Mouse (Mus musculus) erythroblast, adult 5-6 weeks (primary cell): ENCODE measurements at regions not wholly inside any gene's neighbourhood (a gene's known extent, or its start where the extent isn't known, plus 50 kb on each side); places are given as distances from the start of the nearest gene placed in this dataset.
A peak's percentile ranks its signal among the peaks of the same experiment; 100 is the strongest.

Source experiments
- ATAC-seq: replicated peaks from 2 replicates; pipeline ENCODE4 v1.8.0; 2016; ENCODE audit warnings: moderate number of reproducible peaks, mild to moderate bottlenecking, moderate TSS enrichment, inconsistent platforms; ENCODE audit not compliant: poor library complexity, low FRiP score, severe bottlenecking

GRCm38 (mm10) chr17:84002327-84002726 is 154.6 kb upstream of the Haao start:
- ATAC-seq, result no peak

GRCm38 (mm10) chr17:84000115-84000514 is 152.4 kb upstream of the Haao start:
- ATAC-seq, result no peak

GRCm38 (mm10) chr17:83998972-83999545 is 151.3 kb upstream of the Haao start:
- no peak for ATAC-seq

DNA sequence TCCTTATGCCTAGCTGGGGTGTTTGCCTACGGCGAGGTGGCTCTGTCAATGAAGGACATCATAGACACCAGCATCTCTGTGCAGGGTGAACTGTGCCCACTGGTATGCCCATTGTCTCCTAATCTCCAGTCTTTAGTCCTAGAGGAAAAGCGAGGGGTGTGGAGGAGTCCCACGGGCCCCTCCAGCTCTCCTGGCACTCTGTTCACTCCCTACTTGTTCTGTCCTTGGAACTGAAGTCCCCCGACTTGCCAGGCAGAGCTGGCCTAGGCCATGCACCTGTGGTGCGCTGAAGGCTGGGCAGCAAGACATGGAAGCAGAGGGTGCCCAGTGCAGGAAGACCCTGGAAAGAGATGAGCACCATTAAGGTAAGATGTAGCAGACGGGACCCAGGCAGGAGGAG is 150.6 kb upstream of the Haao start:
- no peak for ATAC-seq

GRCm38 (mm10) chr17:83997778-83998177 is 150.0 kb upstream of the Haao start:
- peak; percentile 47 for ATAC-seq

GRCm38 (mm10) chr17:83993028-83993427 is 145.3 kb upstream of the Haao start:
- no peak for ATAC-seq

GRCm38 (mm10) chr17:83990421-83991365 is 142.9 kb upstream of the Haao start:
- ATAC-seq, result no peak

GRCm38 (mm10) chr17:83988897-83989296 is 141.1 kb upstream of the Haao start:
- no peak for ATAC-seq

DNA sequence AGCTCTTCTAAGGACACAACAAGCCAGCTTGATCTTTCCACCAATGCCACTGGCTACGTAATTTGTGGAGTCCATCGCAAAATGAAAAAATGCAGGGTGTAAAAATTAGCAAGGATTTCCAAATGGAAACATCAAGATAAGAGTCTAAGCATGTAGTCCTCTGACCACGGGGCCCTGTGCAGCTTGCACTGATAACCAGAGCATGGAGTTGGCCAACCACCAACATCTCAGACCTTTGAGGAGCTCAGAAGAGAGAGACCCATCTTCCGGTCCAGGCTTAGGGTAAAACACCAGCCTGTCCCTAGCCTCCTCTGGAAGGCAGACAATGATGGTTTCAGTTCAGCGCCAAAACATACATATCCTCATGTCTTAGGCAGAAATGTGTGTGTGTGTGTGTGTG is 140.4 kb upstream of the Haao start:
- ATAC-seq, result no peak

DNA sequence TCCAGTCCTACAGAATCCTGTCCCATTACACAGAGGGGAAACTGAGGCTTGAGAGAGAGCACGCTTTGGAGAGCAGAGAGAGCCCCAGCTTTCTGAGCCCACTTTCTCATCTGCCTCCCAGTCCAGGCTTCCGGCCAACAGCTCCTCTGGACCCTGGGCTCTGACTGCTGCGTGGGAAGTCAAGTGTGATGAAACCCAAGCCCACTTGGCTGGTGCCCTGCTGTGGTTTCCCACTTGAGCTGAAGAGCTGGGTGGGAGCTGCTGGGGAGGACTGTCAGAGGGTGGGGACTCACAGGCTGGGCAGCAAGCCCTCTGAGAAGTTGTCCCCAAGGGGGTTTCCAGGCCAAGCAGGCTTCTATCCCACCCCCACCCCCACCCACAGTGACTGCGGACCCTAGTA is 139.9 kb upstream of the Haao start:
- ATAC-seq, result no peak

- ATAC-seq, result no peak
Measured at GRCm38 (mm10) chr17:83985916-83986578, 138.3 kb upstream of the Haao start.

DNA sequence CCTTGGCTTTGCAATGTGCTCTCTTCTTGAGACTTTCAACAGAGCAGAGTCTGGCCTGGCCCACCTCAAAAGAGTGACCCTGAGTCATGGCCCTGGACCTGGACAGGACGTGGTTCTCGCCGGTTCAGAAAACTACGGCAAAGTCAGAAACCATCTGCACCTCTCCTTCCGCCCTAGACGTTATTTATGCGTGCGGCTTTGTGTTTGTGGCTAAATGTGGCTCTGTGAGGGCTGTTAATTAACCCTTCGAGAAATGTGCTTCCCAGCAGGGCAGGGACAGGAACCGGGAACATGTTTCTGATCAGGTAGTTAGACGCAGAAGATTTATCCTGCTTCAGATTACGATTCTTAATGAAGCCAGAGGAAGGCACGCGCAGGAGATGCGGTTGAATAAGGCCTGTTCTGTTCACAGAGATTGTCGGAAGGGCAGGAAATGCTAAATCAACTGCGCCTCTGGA is 137.6 kb upstream of the Haao start:
- ATAC-seq, result no peak

DNA sequence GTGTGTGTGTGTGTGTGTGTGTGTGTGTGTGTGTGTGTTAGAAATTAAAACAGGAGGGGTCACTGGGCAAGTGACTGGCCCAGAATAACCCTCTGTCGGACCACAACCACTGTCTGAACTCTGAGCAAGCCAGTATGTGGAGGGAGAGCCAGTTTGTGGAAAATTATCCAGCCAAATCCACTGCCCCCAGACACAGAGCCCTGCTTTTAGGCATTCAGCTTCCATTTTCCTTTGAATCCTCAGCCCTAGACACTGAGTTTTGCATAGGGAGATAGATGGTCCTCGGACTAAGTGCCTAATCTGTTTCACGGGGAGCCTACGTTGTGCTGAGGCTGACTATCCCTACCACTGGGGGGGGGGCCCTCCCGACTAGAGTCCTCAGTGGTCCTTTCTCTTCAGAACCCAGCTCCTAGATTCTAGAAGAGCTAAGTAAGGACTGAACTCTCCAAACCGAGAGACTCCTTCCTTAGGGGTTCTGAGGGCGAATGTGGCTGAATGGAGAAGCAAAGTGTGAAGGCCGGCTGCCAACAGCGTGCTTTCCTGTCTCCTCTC is 136.2 kb upstream of the Haao start:
- no peak for ATAC-seq

DNA sequence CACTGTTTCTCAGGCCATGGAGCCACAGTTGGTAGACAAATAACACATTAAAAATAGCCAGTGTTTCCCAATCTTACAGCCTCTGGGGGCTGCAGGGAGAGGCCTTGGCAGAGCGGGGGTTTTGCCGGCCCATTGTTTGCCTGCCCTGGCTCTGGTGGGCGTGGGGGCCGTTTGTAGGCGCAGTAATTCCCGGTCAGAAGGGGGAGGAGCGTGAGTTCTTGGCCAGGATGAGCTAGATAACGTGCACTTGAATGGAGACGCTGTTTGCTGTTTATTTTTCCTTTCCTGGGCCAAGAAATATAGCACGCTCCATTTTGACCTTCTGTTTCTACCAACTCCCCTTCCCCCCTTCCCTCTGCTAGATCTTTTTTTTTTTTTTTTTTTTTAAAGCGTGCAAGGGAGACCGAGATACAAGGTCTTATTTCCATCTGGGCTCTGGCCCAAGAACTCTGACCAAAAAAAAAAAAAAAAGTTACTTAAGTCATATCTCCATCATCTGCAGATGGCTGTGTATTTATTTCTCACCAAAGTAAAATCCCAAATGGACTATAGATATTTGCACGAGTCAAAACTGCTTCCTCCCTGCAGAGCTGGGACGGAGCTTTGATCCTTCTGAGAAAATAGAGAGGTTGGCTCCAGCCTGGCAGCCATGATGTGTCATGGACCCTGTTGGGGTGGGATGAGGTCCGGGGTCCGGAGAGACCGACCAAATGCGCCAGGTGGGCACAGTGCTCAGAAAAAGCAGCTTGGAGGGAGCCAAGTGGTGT is 135.5 kb upstream of the Haao start:
- no peak for ATAC-seq

GRCm38 (mm10) chr17:83982700-83983069 is 134.9 kb upstream of the Haao start:
- no peak for ATAC-seq

GRCm38 (mm10) chr17:83978858-83979470 is 131.2 kb upstream of the Haao start:
- ATAC-seq, result no peak

GRCm38 (mm10) chr17:83977725-83978124 is 130.0 kb upstream of the Haao start:
- ATAC-seq, result no peak

DNA sequence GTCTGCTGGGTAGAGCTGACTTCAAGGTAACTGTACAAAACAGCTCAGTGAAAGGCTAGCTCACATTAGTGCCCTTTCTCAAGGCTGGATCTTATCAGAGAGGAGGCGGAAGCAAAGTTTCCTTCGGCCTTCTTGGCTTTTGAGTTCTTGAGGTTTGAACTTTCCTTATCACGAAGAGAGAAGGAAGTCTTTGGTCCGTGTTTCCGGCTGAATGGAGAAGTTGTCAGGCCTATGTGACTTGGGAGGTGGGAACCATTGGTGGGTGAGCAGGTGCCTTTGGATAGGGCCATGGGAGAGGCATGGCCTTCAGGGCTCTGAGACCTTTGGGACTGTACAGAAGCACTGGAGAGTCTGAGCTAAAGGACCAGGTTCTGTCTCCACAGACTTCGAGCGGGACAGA is 128.1 kb upstream of the Haao start:
- ATAC-seq, result no peak
